Mouse (Mus musculus) kidney, postnatal 0 days (tissue): ENCODE measurements at regions not wholly inside any gene's neighbourhood (a gene's known extent, or its start where the extent isn't known, plus 50 kb on each side); places are given as distances from the start of the nearest gene placed in this dataset.
A peak's percentile ranks its signal among the peaks of the same experiment; 100 is the strongest.

Experiments used
- ATAC-seq: fragments of 200-750 bp; cut with Nextera tagmentation; replicated peaks from 2 replicates; pipeline ENCODE4 v1.8.0; 2017; ENCODE audit warnings: low read depth, moderate number of reproducible peaks, moderate TSS enrichment, moderate library complexity; ENCODE audit not compliant: low FRiP score
- DNase-seq: peaks from one replicate; pipeline ENCODE4 v3.0.0-alpha.2; 2016; ENCODE audit warnings: low spot score
- H3K27ac ChIP-seq: fragments of 300-500 bp; sonication (generic); 2 replicates; pipeline ENCODE4 v1.5.1; 2014; ENCODE audit warnings: mild to moderate bottlenecking
- H3K27me3 ChIP-seq: fragments of 300-500 bp; sonication (generic); 2 replicates; pipeline ENCODE4 v1.6.1; 2014; ENCODE audit warnings: low read length, mixed read lengths; ENCODE audit not compliant: insufficient read depth
- H3K36me3 ChIP-seq: fragments of 300-500 bp; sonication (generic); 2 replicates; pipeline ENCODE4 v1.6.1; 2014; ENCODE audit warnings: low read length, mixed read lengths; ENCODE audit not compliant: insufficient read depth
- H3K4me1 ChIP-seq: fragments of 300-500 bp; sonication (generic); replicated peaks from 2 replicates; pipeline ENCODE4 v1.6.1; 2014; ENCODE audit warnings: antibody characterized with exemption, low read length, mixed read lengths; ENCODE audit not compliant: insufficient read depth
- H3K4me2 ChIP-seq: fragments of 300-500 bp; sonication (generic); 2 replicates; pipeline ENCODE4 v1.6.1; 2014; ENCODE audit warnings: mild to moderate bottlenecking, low read length, moderate library complexity, mixed read lengths
- H3K4me3 ChIP-seq: fragments of 300-500 bp; sonication (generic); replicated peaks from 2 replicates; pipeline ENCODE4 v1.5.1; 2014; ENCODE audit warnings: low read depth, low read length
- H3K9ac ChIP-seq: fragments of 300-500 bp; sonication (generic); 2 replicates; pipeline ENCODE4 v1.6.1; 2014; ENCODE audit warnings: low read depth, low read length
- H3K9me3 ChIP-seq: fragments of 300-500 bp; sonication (generic); replicated peaks from 2 replicates; pipeline ENCODE4 v1.6.1; 2016; ENCODE audit warnings: low read length, inconsistent platforms, mixed read lengths
- CTCF ChIP-seq: IDR thresholded peaks from 2 replicates; pipeline ENCODE4 v1.5.1; 2016; ENCODE audit warnings: antibody characterized with exemption, low read depth, mild to moderate bottlenecking, moderate library complexity
- WGBS: fragments of 180-500 bp; shearing (Covaris S2); extraction: QIAGEN DNeasy Blood & Tissue Kit; methylation state at CpG from one replicate; pipeline ENCODE4 v1.1.7; 2014; 5-methylcytosine and 5-hydroxymethylcytosine counted together

DNA sequence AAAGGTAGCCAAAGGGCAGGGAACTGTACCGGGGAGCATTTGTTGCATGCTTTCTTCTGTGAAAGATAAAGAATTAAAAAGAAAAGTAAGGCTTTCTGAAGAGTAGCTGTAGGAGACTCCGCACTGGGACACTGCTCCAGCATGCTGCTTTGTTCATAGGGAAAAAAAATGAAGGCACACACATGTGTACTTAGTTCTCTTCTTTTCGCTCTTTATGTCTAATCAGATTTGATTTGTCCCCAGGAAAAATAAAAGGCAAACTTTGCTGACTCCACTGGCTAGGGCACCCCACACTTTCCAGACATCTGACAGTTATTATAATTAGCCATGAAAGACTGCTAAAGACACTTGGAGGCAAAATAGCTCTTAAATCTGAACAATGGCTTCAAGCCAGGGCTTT, 276.6 kb downstream of the Ptprc start:
- H3K4me3 ChIP-seq, result peak overlapping the region; percentile 44
- 1% methylated on average over 3 of the region's 3 CpGs for WGBS
- no peaks in the 10 kb centered on the region for H3K36me3 ChIP-seq
- peak overlapping the region; percentile 71 for H3K9ac ChIP-seq
- DNase-seq (peak; percentile 71), ATAC-seq (no peak)
- no peak for TF ChIP-seq CTCF
- peak overlapping the region; percentile 80 for H3K27ac ChIP-seq
- peak overlapping the region; percentile 76 for H3K4me2 ChIP-seq
- no peaks in the 10 kb centered on the region for H3K27me3 ChIP-seq
- H3K9me3 ChIP-seq, result no peaks in the 10 kb centered on the region
- H3K4me1 ChIP-seq, result no peaks in the 10 kb centered on the region

DNA sequence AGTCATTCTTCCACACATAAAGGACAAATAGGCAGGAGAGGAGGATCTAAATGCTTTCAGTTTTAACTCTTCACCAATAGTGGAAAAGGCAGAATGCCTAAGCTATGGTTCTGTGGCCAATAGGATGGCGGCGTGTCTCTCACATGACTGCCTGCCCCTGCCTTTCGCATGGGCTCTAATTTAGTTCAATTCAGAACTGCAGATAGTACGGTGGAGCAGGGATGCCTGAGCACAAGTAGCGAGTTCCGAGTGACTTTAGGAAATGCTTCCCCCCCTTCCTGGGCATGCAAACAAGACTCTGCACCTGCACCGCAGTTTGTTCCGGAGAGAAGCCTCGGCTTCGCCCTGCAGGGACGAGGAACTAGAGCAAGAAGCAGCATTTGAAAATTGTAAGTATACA, 277.1 kb downstream of the Ptprc start:
- H3K9ac ChIP-seq, result peak overlapping the region; percentile 71
- H3K4me3 ChIP-seq, result peak overlapping the region; percentile 44
- peak; percentile 96 for ATAC-seq
- DNase-seq, result peak; percentile 98
- H3K36me3 ChIP-seq, result no peaks in the 10 kb centered on the region
- 0% methylated on average over 11 of the region's 11 CpGs for WGBS
- TF ChIP-seq CTCF, result no peak
- peak overlapping the region; percentile 80 for H3K27ac ChIP-seq
- no peaks in the 10 kb centered on the region for H3K27me3 ChIP-seq
- H3K4me1 ChIP-seq, result no peaks in the 10 kb centered on the region
- peak overlapping the region; percentile 76 for H3K4me2 ChIP-seq
- H3K9me3 ChIP-seq, result no peaks in the 10 kb centered on the region

GRCm38 (mm10) chr1:137881656-137882055, 293.9 kb downstream of the Ptprc start:
- H3K36me3 ChIP-seq, result no peaks in the 10 kb centered on the region

GRCm38 (mm10) chr1:137874361-137874760, 301.1 kb downstream of the Ptprc start:
- ATAC-seq, result no peak
- 63% methylated on average over 2 of the region's 2 CpGs for WGBS
- no peak for TF ChIP-seq CTCF

More at GRCm38 (mm10) chr1:137881656-137882055, 293.9 kb downstream of the Ptprc start:
- no peak for TF ChIP-seq CTCF
- Histone ChIP-seq H3K27me3 (no peaks in the 10 kb centered on the region), H3K9me3 (no peaks in the 10 kb centered on the region), H3K27ac (no peak overlapping the region), H3K4me3 (no peak overlapping the region), H3K4me2 (no peak overlapping the region), H3K9ac (no peak overlapping the region), H3K4me1 (no peaks in the 10 kb centered on the region)
- 40% methylated on average over 3 of the region's 3 CpGs for WGBS
- DNase-seq (no peak), ATAC-seq (no peak)

DNA sequence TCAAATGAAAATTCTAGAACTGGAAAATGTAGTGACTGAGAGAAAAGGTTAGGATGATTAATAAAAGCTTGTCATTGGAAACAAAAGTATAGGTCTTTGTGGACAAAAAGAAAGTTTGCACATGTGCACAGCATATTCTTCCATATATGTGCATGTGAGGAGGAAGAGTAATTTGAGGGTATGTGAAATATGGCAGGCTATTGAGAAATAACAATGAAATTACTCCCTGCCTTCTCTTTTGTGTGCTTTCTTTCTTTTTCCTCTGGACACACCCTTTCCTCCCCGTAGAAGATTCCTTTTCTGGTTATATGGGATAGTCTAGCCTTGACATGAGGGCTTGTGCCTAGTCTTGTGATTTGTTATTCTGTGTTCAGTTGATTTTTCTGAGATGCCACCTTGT, 301.9 kb downstream of the Ptprc start:
- H3K9me3 ChIP-seq, result no peaks in the 10 kb centered on the region
- H3K27me3 ChIP-seq, result no peaks in the 10 kb centered on the region
- ATAC-seq, result no peak
- H3K4me3 ChIP-seq, result no peak overlapping the region
- no peak for DNase-seq
- H3K36me3 ChIP-seq, result no peaks in the 10 kb centered on the region
- no peak overlapping the region for H3K27ac ChIP-seq
- no peaks in the 10 kb centered on the region for H3K4me1 ChIP-seq
- H3K9ac ChIP-seq, result no peak overlapping the region
- no peak for TF ChIP-seq CTCF
- 67% methylated on average over 1 of the region's 1 CpGs for WGBS
- H3K4me2 ChIP-seq, result no peak overlapping the region

More at GRCm38 (mm10) chr1:137874361-137874760, 301.1 kb downstream of the Ptprc start:
- no peak overlapping the region for H3K9ac ChIP-seq
- H3K27me3 ChIP-seq, result no peaks in the 10 kb centered on the region
- H3K4me2 ChIP-seq, result no peak overlapping the region
- DNase-seq, result no peak
- no peak overlapping the region for H3K27ac ChIP-seq
- no peaks in the 10 kb centered on the region for H3K4me1 ChIP-seq
- no peak overlapping the region for H3K4me3 ChIP-seq
- no peaks in the 10 kb centered on the region for H3K36me3 ChIP-seq
- no peaks in the 10 kb centered on the region for H3K9me3 ChIP-seq

GRCm38 (mm10) chr1:137865030-137865429, 310.5 kb downstream of the Ptprc start:
- no peaks in the 10 kb centered on the region for H3K4me1 ChIP-seq
- WGBS, result 60% methylated on average over 1 of the region's 1 CpGs
- no peak overlapping the region for H3K4me3 ChIP-seq
- no peak for ATAC-seq
- no peak for TF ChIP-seq CTCF
- H3K36me3 ChIP-seq, result no peaks in the 10 kb centered on the region
- no peak overlapping the region for H3K4me2 ChIP-seq
- no peak overlapping the region for H3K9ac ChIP-seq
- DNase-seq, result no peak
- no peak overlapping the region for H3K27ac ChIP-seq
- no peaks in the 10 kb centered on the region for H3K9me3 ChIP-seq
- no peaks in the 10 kb centered on the region for H3K27me3 ChIP-seq

DNA sequence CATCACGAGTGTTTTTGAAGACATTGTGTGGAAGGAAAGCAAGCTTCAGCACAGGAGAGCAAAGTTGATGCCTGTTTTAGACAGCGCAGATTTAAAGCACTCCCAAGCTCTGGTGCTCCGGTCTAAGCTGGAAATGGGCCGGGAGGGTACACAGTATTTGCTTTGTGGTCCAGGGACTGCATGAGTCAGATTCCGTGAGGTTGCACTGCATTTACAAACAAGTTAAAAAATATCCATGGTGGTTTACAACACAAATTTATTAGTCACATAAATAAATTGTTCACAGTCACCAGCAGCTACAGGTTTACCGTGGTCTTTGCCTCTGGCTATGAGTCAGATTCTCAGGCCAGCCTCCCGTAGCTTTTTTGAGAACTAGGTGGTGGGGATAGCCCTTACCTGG, 312.0 kb downstream of the Ptprc start:
- H3K27me3 ChIP-seq, result no peaks in the 10 kb centered on the region
- TF ChIP-seq CTCF, result no peak
- H3K27ac ChIP-seq, result no peak overlapping the region
- H3K4me1 ChIP-seq, result no peaks in the 10 kb centered on the region
- no peak overlapping the region for H3K4me3 ChIP-seq
- ATAC-seq, result no peak
- no peak overlapping the region for H3K9ac ChIP-seq
- H3K9me3 ChIP-seq, result no peaks in the 10 kb centered on the region
- H3K4me2 ChIP-seq, result no peak overlapping the region
- 74% methylated on average over 7 of the region's 7 CpGs for WGBS
- DNase-seq, result no peak
- H3K36me3 ChIP-seq, result no peaks in the 10 kb centered on the region
